In genomic region chrX:42453001-42453400, GRCm38 (mm10) we compare ENCODE assay signal across 28 mouse cellular contexts. TPM values are rescaled to one million over a fixed set of nuclear protein-coding genes. Genes with fewer than 3 reads are reported as not detected.
"Had no signal": no experiment of that assay in that cellular context is flagged by ENCODE, and none has a peak within 500 bp of the region (broad histone marks: within the 10 kb centered on the region; RNA-seq: fewer than 3 reads in every experiment).

No protein-coding gene starts in this region.

- ATAC-seq: midbrain, embryonic 16.5 days had no signal

- H3K27me3 ChIP-seq: midbrain, embryonic 12.5 days; neural tube, embryonic 13.5 days; neural tube, embryonic 15.5 days; stomach, embryonic 15.5 days had no signal

- H3K27ac ChIP-seq: liver, embryonic 14.5 days; midbrain, embryonic 10.5 days; midbrain, embryonic 12.5 days; neural tube, embryonic 13.5 days; neural tube, embryonic 15.5 days; stomach, embryonic 15.5 days; stomach, postnatal 0 days had no signal

- H3K9ac ChIP-seq: liver, embryonic 14.5 days; lung, embryonic 14.5 days; midbrain, embryonic 12.5 days; neural tube, embryonic 13.5 days; neural tube, embryonic 15.5 days; stomach, embryonic 15.5 days had no signal

- H3K4me3 ChIP-seq: midbrain, embryonic 10.5 days; midbrain, embryonic 12.5 days; myocyte; neural tube, embryonic 13.5 days; neural tube, embryonic 15.5 days; stomach, embryonic 15.5 days had no signal

- DNase-seq: lung, adult 18-20 months; lung, embryonic 14.5 days; lung, postnatal 10 days; lung, postnatal 4 days; midbrain, embryonic 14.5 days; retina, postnatal 1 day; right cerebral cortex, adult 18-20 months; right cerebral cortex, postnatal 25 days; right cerebral cortex, postnatal 4 days; thymus, adult 2 months; thymus, postnatal 14 days; thymus, postnatal 4 days had no signal

- H3K36me3 ChIP-seq: midbrain, embryonic 10.5 days; midbrain, embryonic 12.5 days; neural tube, embryonic 13.5 days; neural tube, embryonic 15.5 days; stomach, embryonic 15.5 days had no signal

- H3K4me2 ChIP-seq: lung, embryonic 14.5 days; midbrain, embryonic 12.5 days; neural tube, embryonic 13.5 days; neural tube, embryonic 15.5 days; stomach, embryonic 15.5 days had no signal

- H3K4me1 ChIP-seq: midbrain, embryonic 12.5 days; neural tube, embryonic 13.5 days; neural tube, embryonic 15.5 days; stomach, embryonic 15.5 days had no signal

- H3K9me3 ChIP-seq: midbrain, embryonic 10.5 days; midbrain, embryonic 12.5 days; neural tube, embryonic 13.5 days; neural tube, embryonic 15.5 days; stomach, embryonic 15.5 days had no signal

RNA-seq across cellular contexts. Expression of gene Tex13c2, which starts 36.5 kb away (rescaled TPM):
- total RNA-seq: megakaryocyte-erythroid progenitor cell, adult 5-6 weeks had no signal
- polyA plus RNA-seq: liver, embryonic 14.5 days; liver, embryonic 16.5 days; lung, embryonic 14.5 days; lung, embryonic 16.5 days; midbrain, embryonic 10.5 days; midbrain, embryonic 12.5 days; myocyte; neural tube, embryonic 11.5 days; neural tube, embryonic 13.5 days; neural tube, embryonic 15.5 days; small intestine, adult 2 months; stomach, embryonic 15.5 days; stomach, postnatal 0 days; urinary bladder, adult 2 months had no signal

RNA-seq across cellular contexts. Expression of gene Sh2d1a, which starts 49.3 kb away (rescaled TPM):
- polyA plus RNA-seq: liver, embryonic 14.5 days; liver, embryonic 16.5 days; lung, embryonic 14.5 days; myocyte; testis, adult 2 months had no signal
